Mouse (Mus musculus) C2C12 (cell line): ENCODE results near the gene Ube2f.

ENCODE experiments used
- CEBPB ChIP-seq: IDR thresholded peaks from one replicate; pipeline ENCODE4 v1.6.1; 2011; ENCODE audit warnings: low read depth, mild to moderate bottlenecking, control low read depth, moderate library complexity
- CTCF ChIP-seq: IDR thresholded peaks from one replicate; pipeline ENCODE4 v1.5.1; 2011; ENCODE audit not compliant: control insufficient read depth, insufficient read depth, insufficient read length
- FOSL1 ChIP-seq: IDR thresholded peaks from one replicate; pipeline ENCODE4 v1.8.0; 2011; ENCODE audit warnings: mild to moderate bottlenecking, low read length; ENCODE audit not compliant: poor library complexity, insufficient read depth, severe bottlenecking
- MAX ChIP-seq: IDR thresholded peaks from one replicate; pipeline ENCODE4 v1.6.1; 2011; ENCODE audit warnings: mild to moderate bottlenecking, control low read depth
- USF1 ChIP-seq: IDR thresholded peaks from one replicate; pipeline ENCODE4 v1.6.1; 2011; ENCODE audit warnings: low read depth, mild to moderate bottlenecking, control low read depth, moderate library complexity

- TF ChIP-seq CTCF = no peak
- no peak for TF ChIP-seq USF1
- no peak for TF ChIP-seq FOSL1
- no peak for TF ChIP-seq CEBPB
- TF ChIP-seq MAX = no peak
These were observed 45.8 kb upstream of the Ube2f start for GRCm38 (mm10) chr1:91204221-91204765.
